Mouse (Mus musculus): Measurements from ENCODE around the gene Inhbc.

DNA sequence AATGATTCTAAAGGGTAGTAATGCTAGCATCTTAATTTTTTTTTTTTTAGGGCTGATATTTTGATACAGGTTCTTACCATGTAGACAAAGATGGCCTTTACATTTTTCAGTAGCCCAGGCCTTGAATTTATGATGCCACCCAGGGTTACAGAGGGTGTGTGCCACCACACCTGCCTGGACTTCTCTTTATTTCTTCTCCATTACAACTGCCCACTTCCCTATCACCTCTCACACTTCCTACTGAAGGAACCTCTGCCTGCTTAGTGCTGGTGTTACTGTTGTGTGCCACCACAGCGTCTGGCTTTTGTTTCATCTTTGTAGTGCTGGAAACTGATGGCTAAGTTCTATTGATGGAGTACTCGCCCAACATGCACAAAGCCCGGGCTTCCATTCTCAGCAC, 9.5 kb downstream of the Inhbc start:
- no peak for TF ChIP-seq CTCF (IDR thresholded peaks at IDR 0.05; ENCODE audit: extremely low read depth, insufficient read depth, insufficient read length, insufficient replicate concordance)
- no peak for TF ChIP-seq POLR2A (IDR thresholded peaks at IDR 0.05; ENCODE audit: low read depth, low read length)
